Mouse (Mus musculus) intestine, embryonic 16.5 days (tissue): Measurements from ENCODE around the gene Rap1gap2. TPM values are rescaled to one million over a fixed set of nuclear protein-coding genes. Genes with fewer than 3 reads are reported as not detected.

Experiments
- ATAC-seq: fragments of 200-750 bp; cut with Nextera tagmentation; 2 replicates; pipeline ENCODE4 v1.8.0; 2017; ENCODE audit warnings: moderate TSS enrichment, moderate library complexity
- H3K27ac ChIP-seq: fragments of 300-500 bp; sonication (generic); 2 replicates; pipeline ENCODE4 v1.5.1; 2014; ENCODE audit warnings: mild to moderate bottlenecking, low read length
- H3K27me3 ChIP-seq: fragments of 300-500 bp; sonication (generic); replicated peaks from 2 replicates; pipeline ENCODE4 v1.6.1; 2014; ENCODE audit warnings: low read length, control low read depth, mixed read lengths; ENCODE audit not compliant: control insufficient read depth, insufficient read depth
- H3K36me3 ChIP-seq: fragments of 300-500 bp; sonication (generic); 2 replicates; pipeline ENCODE4 v1.6.1; 2014; ENCODE audit warnings: low read length, control low read depth; ENCODE audit not compliant: control insufficient read depth, insufficient read depth
- H3K4me1 ChIP-seq: fragments of 300-500 bp; sonication (generic); 2 replicates; pipeline ENCODE4 v1.6.1; 2014; ENCODE audit warnings: low read length, control low read depth, mixed read lengths; ENCODE audit not compliant: control insufficient read depth, insufficient read depth
- H3K4me2 ChIP-seq: fragments of 300-500 bp; sonication (generic); 2 replicates; pipeline ENCODE4 v1.6.1; 2014; ENCODE audit warnings: low read depth, low read length, control low read depth
- H3K4me3 ChIP-seq: fragments of 300-500 bp; sonication (generic); 2 replicates; pipeline ENCODE4 v1.5.1; 2014; ENCODE audit warnings: mild to moderate bottlenecking, low read length
- H3K9ac ChIP-seq: fragments of 300-500 bp; sonication (generic); 2 replicates; pipeline ENCODE4 v1.6.1; 2014; ENCODE audit warnings: low read depth, low read length
- H3K9me3 ChIP-seq: fragments of 300-500 bp; sonication (generic); 2 replicates; pipeline ENCODE4 v1.6.1; 2016; ENCODE audit warnings: low read length, control low read depth; ENCODE audit not compliant: control insufficient read depth
- WGBS: fragments of 180-500 bp; shearing (Covaris S2); extraction: QIAGEN DNeasy Blood & Tissue Kit; methylation state at CpG from one replicate; pipeline ENCODE4 v1.1.7; 2014; 5-methylcytosine and 5-hydroxymethylcytosine counted together
- polyA plus RNA-seq: library from polyadenylated mRNA; unstranded; fragments of >200 nt; fragmentation: Nextera tagmentation; extraction: Ambion mirVana; gene quantifications from 2 replicates; pipeline ENCODE4 v1.2.1, GENCODE M21; 2015

Gene Rap1gap2
- polyA plus RNA-seq, 1 experiment from 2014 or later = 8.4 TPM

DNA sequence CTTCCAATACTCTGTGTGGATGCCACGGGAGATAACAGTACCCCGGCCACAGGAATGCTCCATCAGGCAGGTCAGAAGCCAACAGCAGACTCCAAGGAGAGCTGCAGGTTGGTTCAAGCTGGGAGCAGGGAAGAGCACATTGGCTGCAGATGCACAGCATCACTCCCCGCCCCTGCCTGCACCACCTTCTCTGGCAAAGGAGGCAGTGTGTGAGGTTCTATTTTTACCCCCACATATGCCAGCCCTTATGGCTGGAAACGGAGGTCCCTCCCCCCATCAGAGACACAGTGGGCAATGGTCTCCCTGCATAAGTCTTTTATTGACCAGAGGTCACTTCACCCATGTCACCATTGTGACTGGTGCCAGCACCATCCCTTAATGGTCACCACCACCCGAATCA lies 42.3 kb downstream of the Rap1gap2 start:
- no peaks in the 10 kb centered on the region for H3K9me3 ChIP-seq
- H3K4me2 ChIP-seq = no peak overlapping the region
- no peak overlapping the region for H3K27ac ChIP-seq
- H3K36me3 ChIP-seq = no peaks in the 10 kb centered on the region
- whole genome bisulfite sequencing = 83% methylated on average over 5 of the region's 5 CpGs
- H3K27me3 ChIP-seq = no peaks in the 10 kb centered on the region
- no peak overlapping the region for H3K4me3 ChIP-seq
- ATAC-seq = no peak
- no peak overlapping the region for H3K9ac ChIP-seq
- H3K4me1 ChIP-seq = peaks cover 6% of the 10 kb centered on the region

DNA sequence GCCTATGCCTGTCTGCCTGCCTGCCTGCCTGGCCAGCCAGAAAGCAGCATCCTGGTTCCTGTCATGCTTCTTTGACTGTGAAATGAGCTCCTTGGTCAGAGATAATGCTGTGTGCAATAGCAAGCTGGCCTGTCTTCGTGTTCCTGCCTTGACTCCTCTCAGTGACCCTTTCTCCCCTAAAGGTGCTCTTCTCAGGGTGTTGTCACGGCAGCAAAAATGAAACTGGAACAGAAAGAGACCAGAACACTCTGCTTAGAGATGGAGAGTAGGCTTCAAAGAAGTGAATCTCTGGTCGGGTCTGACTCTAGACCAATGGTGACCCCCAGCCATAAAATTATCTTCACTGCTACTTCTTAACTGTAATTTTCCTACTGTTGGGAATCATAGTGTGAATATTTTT lies 42.7 kb downstream of the Rap1gap2 start:
- no peak overlapping the region for H3K9ac ChIP-seq
- no peak for ATAC-seq
- peaks cover 6% of the 10 kb centered on the region for H3K4me1 ChIP-seq
- H3K27ac ChIP-seq = no peak overlapping the region
- H3K36me3 ChIP-seq = no peaks in the 10 kb centered on the region
- no peak overlapping the region for H3K4me2 ChIP-seq
- H3K4me3 ChIP-seq = no peak overlapping the region
- H3K27me3 ChIP-seq = no peaks in the 10 kb centered on the region
- 77% methylated on average over 3 of the region's 3 CpGs for WGBS
- H3K9me3 ChIP-seq = no peaks in the 10 kb centered on the region

DNA sequence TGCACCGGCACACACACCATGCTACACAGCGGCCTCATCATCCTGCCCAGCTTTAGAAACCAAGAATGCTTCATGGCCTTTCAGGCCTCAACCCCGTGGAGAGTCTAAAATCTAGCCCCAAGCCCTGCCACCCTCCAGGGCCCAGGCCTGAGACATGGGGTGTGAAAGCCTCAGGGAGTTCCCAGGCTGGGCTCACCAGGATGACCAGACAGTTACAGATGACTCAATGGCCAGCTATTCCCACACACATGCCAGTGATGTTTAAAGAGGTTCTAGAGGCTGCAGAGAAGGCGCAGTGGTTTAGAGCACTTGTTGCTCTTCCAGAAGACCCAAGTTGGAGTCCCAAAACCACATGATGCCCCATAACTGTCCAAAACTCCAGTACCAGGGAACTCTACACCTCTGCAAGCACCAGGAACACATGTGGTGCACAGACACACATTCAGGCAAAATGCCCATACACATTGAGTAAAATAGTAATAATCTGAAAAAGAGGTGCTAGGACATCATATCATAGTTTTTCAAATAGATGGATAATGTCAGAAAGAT lies 44.3 kb downstream of the Rap1gap2 start:
- Histone ChIP-seq H3K36me3 (no peaks in the 10 kb centered on the region), H3K4me1 (no peaks in the 10 kb centered on the region), H3K9me3 (no peaks in the 10 kb centered on the region), H3K27ac (no peak overlapping the region), H3K4me3 (no peak overlapping the region), H3K4me2 (no peak overlapping the region), H3K9ac (no peak overlapping the region), H3K27me3 (no peaks in the 10 kb centered on the region)
- WGBS = 88% methylated on average over 4 of the region's 4 CpGs
- no peak for ATAC-seq

DNA sequence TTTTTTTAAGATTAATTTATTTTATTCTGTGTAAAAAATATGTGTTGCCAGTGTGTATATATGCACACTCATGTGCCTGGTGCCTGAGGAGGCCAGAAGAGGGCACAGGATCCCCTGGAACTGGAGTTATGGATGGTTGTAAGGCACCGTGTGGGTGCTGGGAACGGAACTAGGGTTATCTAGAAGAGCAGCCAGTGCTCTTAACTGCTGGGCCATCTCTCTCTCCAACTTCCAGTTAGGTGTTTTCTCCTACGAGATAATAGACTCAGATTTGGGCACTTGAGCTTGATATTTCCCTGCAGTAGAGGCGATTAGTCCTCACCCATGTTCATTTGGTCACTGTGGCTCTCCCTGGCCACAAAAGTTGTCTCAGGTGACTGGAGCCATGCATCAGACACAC lies 49.3 kb downstream of the Rap1gap2 start:
- Histone ChIP-seq H3K9me3 (no peaks in the 10 kb centered on the region), H3K9ac (no peak overlapping the region), H3K4me3 (no peak overlapping the region), H3K4me2 (no peak overlapping the region), H3K27me3 (no peaks in the 10 kb centered on the region), H3K36me3 (no peaks in the 10 kb centered on the region), H3K4me1 (no peaks in the 10 kb centered on the region; the same call in 1 of the 2 replicates), H3K27ac (no peak overlapping the region)
- ATAC-seq = no peak
- WGBS = 76% methylated on average over 4 of the region's 4 CpGs

DNA sequence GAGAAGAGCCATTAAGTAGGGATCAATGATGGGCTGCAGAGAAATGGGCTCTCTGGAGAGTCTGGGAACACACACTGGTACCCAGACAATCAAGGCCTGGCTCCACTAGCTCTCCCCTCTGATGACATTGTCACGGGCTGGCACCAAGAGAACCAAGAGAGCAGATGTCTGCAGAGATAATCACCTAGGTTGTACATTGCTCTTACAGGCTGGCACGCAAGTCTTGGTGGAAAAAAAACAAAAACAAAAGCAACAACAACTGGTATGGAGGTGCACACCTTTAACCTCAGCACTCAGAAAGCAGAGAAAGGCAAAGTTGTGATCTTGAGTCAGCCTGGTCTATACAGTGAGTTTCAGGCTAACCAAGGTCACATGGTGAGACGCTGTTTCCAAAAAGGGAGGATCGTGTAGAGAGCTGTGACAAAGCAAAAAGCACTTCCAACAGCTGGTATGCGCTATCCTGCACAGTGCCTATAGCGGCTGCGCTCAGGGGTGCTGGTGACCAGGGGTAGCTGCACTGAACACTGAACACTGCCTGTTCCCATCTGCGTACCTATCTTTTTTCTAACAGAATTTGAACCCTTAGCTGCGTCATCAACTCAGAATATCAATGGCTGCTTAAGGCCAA lies 50.0 kb downstream of the Rap1gap2 start:
- peaks cover 6% of the 10 kb centered on the region for H3K4me1 ChIP-seq
- 85% methylated on average over 9 of the region's 9 CpGs for WGBS
- H3K27me3 ChIP-seq = no peaks in the 10 kb centered on the region
- no peak overlapping the region for H3K4me2 ChIP-seq
- no peaks in the 10 kb centered on the region for H3K36me3 ChIP-seq
- no peak overlapping the region for H3K27ac ChIP-seq
- no peak overlapping the region for H3K4me3 ChIP-seq
- no peak for ATAC-seq
- no peaks in the 10 kb centered on the region for H3K9me3 ChIP-seq
- no peak overlapping the region for H3K9ac ChIP-seq

DNA sequence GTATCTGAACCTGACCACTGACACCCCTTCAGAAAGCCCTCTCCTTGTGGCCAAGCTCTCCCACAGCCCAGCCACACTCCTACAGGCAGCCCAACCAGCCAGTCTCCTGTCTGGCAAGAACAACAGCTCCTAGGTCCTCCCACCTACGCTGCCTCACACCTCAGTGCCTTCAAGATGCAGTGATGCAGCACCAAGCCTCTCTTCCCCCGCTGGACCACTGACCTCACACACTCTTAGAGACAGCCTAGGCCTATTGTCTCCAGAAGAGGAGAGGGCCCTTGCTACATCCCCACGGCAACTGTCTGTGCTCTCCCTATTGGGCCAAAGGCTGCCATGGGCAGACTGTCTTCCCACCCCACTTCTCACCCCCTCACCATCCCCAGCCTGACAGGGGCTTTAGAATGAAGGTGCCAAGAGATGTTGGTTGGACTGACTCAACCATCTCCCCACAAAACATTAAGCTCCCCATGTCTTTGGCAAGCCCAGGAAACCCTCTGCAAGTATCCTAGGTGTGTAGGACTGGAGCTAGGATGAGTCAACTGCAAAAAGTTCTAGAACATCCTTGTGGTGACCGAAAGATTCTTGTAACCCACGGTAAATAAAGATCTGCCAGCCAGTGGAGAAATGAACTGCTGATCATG lies 50.8 kb downstream of the Rap1gap2 start:
- H3K4me3 ChIP-seq = no peak overlapping the region
- no peaks in the 10 kb centered on the region for H3K9me3 ChIP-seq
- H3K4me2 ChIP-seq = no peak overlapping the region
- H3K27me3 ChIP-seq = no peaks in the 10 kb centered on the region
- no peaks in the 10 kb centered on the region for H3K36me3 ChIP-seq
- no peak overlapping the region for H3K9ac ChIP-seq
- H3K4me1 ChIP-seq = peaks cover 14% of the 10 kb centered on the region
- 73% methylated on average over 5 of the region's 5 CpGs for WGBS
- no peak for ATAC-seq
- no peak overlapping the region for H3K27ac ChIP-seq

DNA sequence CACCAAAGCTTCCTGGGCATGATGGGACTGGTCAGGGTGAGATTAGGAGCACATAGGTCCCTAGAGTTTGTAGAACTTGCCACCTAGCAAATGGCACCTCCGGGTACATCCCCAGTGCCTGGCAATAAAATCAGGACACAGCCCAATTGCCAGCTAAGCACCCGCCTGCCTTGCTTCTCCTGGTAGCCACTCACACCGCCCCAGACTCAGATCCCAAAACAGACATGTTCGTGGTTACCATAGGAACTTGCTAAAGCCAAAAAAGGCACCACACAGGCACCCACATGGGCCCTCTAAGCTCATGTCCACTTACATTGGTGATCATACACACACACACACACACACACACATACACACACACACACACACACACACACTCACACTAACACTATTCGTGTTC lies 51.8 kb downstream of the Rap1gap2 start:
- H3K9ac ChIP-seq = no peak overlapping the region
- 86% methylated on average over 5 of the region's 5 CpGs for WGBS
- no peaks in the 10 kb centered on the region for H3K36me3 ChIP-seq
- H3K27me3 ChIP-seq = no peaks in the 10 kb centered on the region
- no peak overlapping the region for H3K4me2 ChIP-seq
- ATAC-seq = no peak
- no peak overlapping the region for H3K4me3 ChIP-seq
- no peaks in the 10 kb centered on the region for H3K9me3 ChIP-seq
- no peak overlapping the region for H3K27ac ChIP-seq
- peaks cover 19% of the 10 kb centered on the region for H3K4me1 ChIP-seq

DNA sequence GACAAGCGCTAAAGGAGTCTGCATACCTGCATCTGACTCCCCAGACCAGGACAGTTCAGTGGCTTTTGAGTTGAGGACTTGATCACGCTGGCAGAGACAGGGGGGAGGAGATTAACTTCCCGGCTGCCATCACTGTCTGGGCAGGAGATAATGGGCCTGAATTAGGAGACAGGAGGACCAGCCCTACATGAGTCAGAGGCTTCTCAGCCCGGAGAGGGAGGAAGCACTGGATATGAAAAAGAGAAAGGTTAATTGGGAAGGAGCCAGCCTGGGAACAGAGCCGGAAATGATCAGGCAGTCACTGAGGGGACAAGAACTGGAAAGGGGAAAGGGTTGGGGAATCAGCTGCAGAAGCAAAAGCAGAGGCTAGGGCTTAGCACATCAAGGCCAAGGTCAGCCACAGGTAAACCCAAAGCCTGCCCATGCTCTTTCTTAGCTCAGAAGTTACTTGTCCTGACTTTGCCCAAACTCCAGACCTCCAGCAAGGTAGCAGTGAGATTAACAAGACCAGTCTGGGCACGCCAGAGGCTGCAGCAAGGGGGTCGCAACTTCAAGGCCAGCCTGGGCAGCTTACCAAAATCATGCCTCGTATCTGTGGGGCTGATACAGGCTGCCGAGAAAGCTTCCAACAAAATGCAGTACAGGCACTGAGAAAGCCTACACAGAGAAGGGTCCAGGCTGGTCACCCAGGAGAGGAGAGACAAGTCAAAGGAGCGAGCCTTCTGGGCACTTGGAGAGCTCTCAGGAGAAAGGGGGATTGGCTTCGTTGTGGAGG lies 53.1 kb downstream of the Rap1gap2 start:
- no peaks in the 10 kb centered on the region for H3K27me3 ChIP-seq

DNA sequence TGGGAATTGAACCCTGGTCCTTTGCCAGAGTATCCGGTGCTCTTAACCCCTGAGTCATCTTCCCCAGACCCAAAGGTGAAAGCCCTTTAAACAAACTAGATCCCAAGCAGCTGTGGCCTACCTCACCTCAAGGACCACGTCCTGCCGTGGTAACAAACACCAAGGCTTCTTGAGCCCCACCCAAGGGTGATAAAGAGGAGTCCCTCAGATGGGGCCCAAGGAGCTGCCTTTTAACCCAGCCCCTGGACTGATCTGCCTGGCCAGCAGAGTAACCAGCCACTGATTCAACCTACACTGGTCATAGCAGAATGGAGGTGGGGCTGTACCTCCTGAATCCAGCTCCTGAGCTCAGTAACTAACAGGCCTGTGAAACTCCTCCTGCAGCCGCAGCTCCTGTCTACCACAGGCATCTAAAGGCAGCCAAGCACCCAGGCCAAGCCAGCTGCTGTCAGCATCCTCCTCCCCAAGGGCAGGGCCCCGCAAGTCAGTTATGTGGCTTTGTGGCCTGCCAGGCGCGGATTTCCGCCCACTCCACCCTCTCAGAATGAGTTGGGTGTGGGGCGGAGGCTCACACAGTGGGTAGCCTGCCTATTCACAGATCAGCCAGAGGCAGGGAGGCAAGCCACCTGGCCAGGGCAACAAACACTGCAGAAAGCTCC lies 54.9 kb downstream of the Rap1gap2 start:
- H3K36me3 ChIP-seq = no peaks in the 10 kb centered on the region
- WGBS = 54% methylated on average over 9 of the region's 9 CpGs
- H3K4me1 ChIP-seq = peaks cover 19% of the 10 kb centered on the region
- H3K9me3 ChIP-seq = no peaks in the 10 kb centered on the region
- peak; percentile 32; the same call in 1 of the 2 replicates for ATAC-seq
- no peaks in the 10 kb centered on the region for H3K27me3 ChIP-seq
- H3K9ac ChIP-seq = no peak overlapping the region
- H3K4me3 ChIP-seq = no peak overlapping the region
- H3K4me2 ChIP-seq = no peak overlapping the region
- no peak overlapping the region for H3K27ac ChIP-seq

More for the DNA sequence above, 53.1 kb downstream of the Rap1gap2 start:
- no peaks in the 10 kb centered on the region for H3K36me3 ChIP-seq
- peaks cover 19% of the 10 kb centered on the region for H3K4me1 ChIP-seq
- H3K4me3 ChIP-seq = no peak overlapping the region
- H3K9me3 ChIP-seq = no peaks in the 10 kb centered on the region
- ATAC-seq = no peak
- no peak overlapping the region for H3K9ac ChIP-seq
- H3K4me2 ChIP-seq = no peak overlapping the region
- H3K27ac ChIP-seq = no peak overlapping the region
- WGBS = 56% methylated on average over 11 of the region's 11 CpGs
